Mouse (Mus musculus) T-helper 2 cell (primary cell): ENCODE measurements around the gene Eva1a.

Experiments
- in situ Hi-C: fragments of 300-600 bp; cut with MboI, MseI; formaldehyde crosslinking; loops from one replicate; pipeline ENCODE4 v1.15.1; 2025; ENCODE audit warnings: high pct_unique_total_duplicates

The Eva1a gene

GRCm38 (mm10) chr6:82040834-82041487 is at the start of gene Eva1a:
Gene Eva1a, plus strand, starts transcription at chr6:82041043.
- in situ Hi-C loops = no loop called here

GRCm38 (mm10) chr6:82012392-82012791 is 28.5 kb upstream of the Eva1a start:
- in situ Hi-C loops = no loop called here

GRCm38 (mm10) chr6:82021074-82021473 is 19.8 kb upstream of the Eva1a start:
- in situ Hi-C loops = no loop called here

GRCm38 (mm10) chr6:82021494-82021893 is 19.3 kb upstream of the Eva1a start:
- in situ Hi-C loops = no loop called here

- in situ Hi-C loops = loop anchor here (10.0 kb wide), 1 partner anchor 1845 kb away; no protein-coding TSS in a partner anchor
Measured at GRCm38 (mm10) chr6:82029611-82030510, 11.0 kb upstream of the Eva1a start.

GRCm38 (mm10) chr6:82030511-82030884 is 10.3 kb upstream of the Eva1a start:
- in situ Hi-C loops = loop anchor here (10.0 kb wide), 1 partner anchor 1846 kb away; no protein-coding TSS in a partner anchor

- in situ Hi-C loops = loop anchor here (10.0 kb wide), 1 partner anchor 1852 kb away; no protein-coding TSS in a partner anchor
Measured at GRCm38 (mm10) chr6:82037211-82037610, 3.6 kb upstream of the Eva1a start.

- in situ Hi-C loops = loop anchor here (10.0 kb wide), 1 partner anchor 1854 kb away; no protein-coding TSS in a partner anchor
Measured at GRCm38 (mm10) chr6:82039193-82039592, 1.6 kb upstream of the Eva1a start.

GRCm38 (mm10) chr6:82039968-82040367 is 875 bp upstream of the Eva1a start:
- in situ Hi-C loops = loop anchor here (10.0 kb wide), 1 partner anchor 1855 kb away; no protein-coding TSS in a partner anchor

- in situ Hi-C loops = no loop called here
Measured at GRCm38 (mm10) chr6:82041488-82042295, 849 bp downstream of the Eva1a start.

- in situ Hi-C loops = no loop called here
Measured at GRCm38 (mm10) chr6:82042296-82043125, 1.7 kb downstream of the Eva1a start.

GRCm38 (mm10) chr6:82043634-82044033 is 2.8 kb downstream of the Eva1a start:
- in situ Hi-C loops = no loop called here

GRCm38 (mm10) chr6:82044509-82044908 is 3.7 kb downstream of the Eva1a start:
- in situ Hi-C loops = no loop called here

- in situ Hi-C loops = no loop called here
Measured at GRCm38 (mm10) chr6:82047977-82048376, 7.1 kb downstream of the Eva1a start.

GRCm38 (mm10) chr6:82050201-82050600 is 9.4 kb downstream of the Eva1a start:
- in situ Hi-C loops = no loop called here

GRCm38 (mm10) chr6:82051569-82051968 is 10.7 kb downstream of the Eva1a start:
- in situ Hi-C loops = no loop called here

GRCm38 (mm10) chr6:82052047-82052725 is 11.3 kb downstream of the Eva1a start:
- in situ Hi-C loops = no loop called here

GRCm38 (mm10) chr6:82052726-82053118 is 11.9 kb downstream of the Eva1a start:
- in situ Hi-C loops = no loop called here

- in situ Hi-C loops = no loop called here
Measured at GRCm38 (mm10) chr6:82054854-82055253, 14.0 kb downstream of the Eva1a start.

GRCm38 (mm10) chr6:82059896-82060295 is 19.1 kb downstream of the Eva1a start:
- in situ Hi-C loops = no loop called here
